Mouse (Mus musculus) brain, embryonic 14.5 days (tissue): ENCODE measurements around the gene Crip2.

Experiments used
- CTCF ChIP-seq: fragments of 200-500 bp; IDR thresholded peaks from 2 replicates; pipeline ENCODE4 v1.5.1; 2012; ENCODE audit warnings: inconsistent platforms, mild to moderate bottlenecking, moderate library complexity, borderline replicate concordance; ENCODE audit not compliant: insufficient read depth, insufficient read length; ENCODE audit errors: extremely low read depth
- POLR2A ChIP-seq: fragments of 200-500 bp; IDR thresholded peaks from 2 replicates; pipeline ENCODE4 v1.6.1; 2012; ENCODE audit warnings: mild to moderate bottlenecking, inconsistent platforms, borderline replicate concordance; ENCODE audit not compliant: poor library complexity, insufficient read depth, insufficient read length, severe bottlenecking; ENCODE audit errors: extremely low read depth

DNA sequence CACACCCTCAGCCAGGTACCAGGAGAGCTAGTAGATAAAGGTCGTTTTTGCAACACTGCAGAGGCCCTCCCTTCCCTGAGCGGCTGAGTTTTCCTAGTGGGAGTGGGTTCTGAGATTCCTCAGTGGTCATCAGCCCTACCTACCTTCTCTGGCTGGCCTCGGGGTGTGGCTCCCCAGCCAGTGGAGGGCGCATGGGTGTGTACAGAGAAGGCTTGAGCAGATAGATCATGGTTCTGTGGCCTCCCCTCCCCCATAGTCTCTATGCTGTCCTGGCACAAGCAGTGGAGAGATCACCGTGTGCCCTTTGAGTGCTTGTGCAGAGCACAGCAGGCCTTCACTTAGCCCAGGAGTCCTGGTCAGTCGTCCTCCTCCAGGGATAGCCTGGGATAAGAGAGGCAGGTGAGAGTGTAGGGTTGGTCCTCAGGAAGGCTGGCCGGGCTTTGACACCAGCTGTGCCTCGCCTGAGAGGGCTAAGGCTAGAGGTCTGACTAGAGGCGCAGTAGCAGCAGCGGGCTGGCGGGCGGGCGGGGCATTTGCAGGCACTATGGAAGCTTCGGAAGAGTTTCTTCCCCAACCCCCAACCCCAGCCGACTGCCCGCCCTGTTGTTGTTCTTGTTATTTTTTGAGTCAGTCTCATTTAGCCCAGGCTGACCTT is 8.5 kb downstream of the Crip2 start:
- TF ChIP-seq POLR2A (no peak), CTCF (no peak)
